Mouse (Mus musculus): ENCODE results near the gene Crebbp.

- no peak for TF ChIP-seq POLR2A (IDR thresholded peaks at IDR 0.05; ENCODE audit: borderline replicate concordance, control insufficient read depth, low read depth, low read length)
- no peak for TF ChIP-seq CTCF (IDR thresholded peaks at IDR 0.05; ENCODE audit: control insufficient read depth, insufficient read depth, low read length)
These were observed 172.2 kb downstream of the Crebbp start for GRCm38 (mm10) chr16:4041646-4042045.
